Mouse (Mus musculus): Measurements from ENCODE around the gene Mical1.

DNA sequence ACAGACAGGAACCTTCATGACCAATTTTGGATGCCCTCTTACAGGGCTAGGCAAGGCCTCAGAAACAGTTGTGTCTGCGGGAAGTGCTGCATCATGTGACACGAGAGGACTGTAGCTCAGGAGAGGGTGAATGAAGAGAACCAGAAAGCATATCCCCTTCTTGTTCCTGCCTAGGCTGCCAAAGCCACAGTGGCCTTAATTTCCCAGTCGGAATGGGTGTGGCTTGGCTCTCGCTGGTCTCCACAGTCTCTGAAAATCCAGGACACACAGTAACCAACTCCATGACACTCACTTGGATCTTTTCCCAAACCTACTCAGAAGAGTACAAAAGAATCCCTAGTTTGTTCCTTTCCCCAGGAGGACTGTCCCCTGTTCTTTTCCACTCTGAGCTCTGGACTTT, 24.8 kb downstream of the Mical1 start:
- TF ChIP-seq CTCF (IDR thresholded peaks at IDR 0.05; ENCODE audit: low read depth, low read length) (no peak), POLR2AphosphoS5 (IDR thresholded peaks at IDR 0.05; ENCODE audit: insufficient replicate concordance, low read depth, low read length) (no peak), GATA1 (IDR thresholded peaks at IDR 0.05; ENCODE audit: borderline replicate concordance, low read length) (no peak), TAL1 (conservative IDR thresholded peaks at IDR 0.05; ENCODE audit: low read depth, low read length) (no peak), GATA2 (IDR thresholded peaks at IDR 0.05; ENCODE audit: borderline replicate concordance, low read depth, low read length) (no peak)

Data from G1E (cell line).